Mouse (Mus musculus) limb, embryonic 13.5 days (tissue): ENCODE data around the gene Gm48551. TPM values are rescaled to one million over a fixed set of nuclear protein-coding genes. Genes with fewer than 3 reads are reported as not detected.

Experiments
- ATAC-seq: fragments of 200-750 bp; cut with Nextera tagmentation; 2 replicates; pipeline ENCODE4 v1.8.0; 2017; ENCODE audit warnings: low read depth, moderate number of reproducible peaks, moderate TSS enrichment; ENCODE audit not compliant: low FRiP score
- H3K27ac ChIP-seq: fragments of 300-500 bp; sonication (generic); 2 replicates; pipeline ENCODE4 v1.5.1; 2015; ENCODE audit warnings: inconsistent platforms, mild to moderate bottlenecking, moderate library complexity
- H3K27me3 ChIP-seq: fragments of 300-500 bp; sonication (generic); 2 replicates; pipeline ENCODE4 v1.6.1; 2015; ENCODE audit warnings: mild to moderate bottlenecking, inconsistent platforms
- H3K36me3 ChIP-seq: fragments of 300-500 bp; sonication (generic); 2 replicates; pipeline ENCODE4 v1.6.1; 2015; ENCODE audit warnings: inconsistent platforms, mild to moderate bottlenecking, moderate library complexity
- H3K4me1 ChIP-seq: fragments of 300-500 bp; sonication (generic); 2 replicates; pipeline ENCODE4 v1.6.1; 2015; ENCODE audit warnings: inconsistent platforms
- H3K4me2 ChIP-seq: fragments of 300-500 bp; sonication (generic); replicated peaks from 2 replicates; pipeline ENCODE4 v1.6.1; 2015; ENCODE audit warnings: inconsistent platforms, mild to moderate bottlenecking, moderate library complexity
- H3K4me3 ChIP-seq: fragments of 300-500 bp; sonication (generic); 2 replicates; pipeline ENCODE4 v1.5.1; 2015; ENCODE audit warnings: moderate library complexity, mild to moderate bottlenecking, inconsistent platforms
- H3K9ac ChIP-seq: fragments of 300-500 bp; sonication (generic); 2 replicates; pipeline ENCODE4 v1.6.1; 2015; ENCODE audit warnings: mild to moderate bottlenecking, inconsistent platforms
- H3K9me3 ChIP-seq: fragments of 300-500 bp; sonication (generic); 2 replicates; pipeline ENCODE4 v1.6.1; 2016; ENCODE audit warnings: inconsistent platforms
- WGBS: fragments of 180-500 bp; shearing (Covaris S2); methylation state at CpG from one replicate; pipeline ENCODE4 v1.1.7; 2015; 5-methylcytosine and 5-hydroxymethylcytosine counted together
- microRNA-seq: library from miRNA; unstranded; fragments of <30 nt; microRNA quantifications from one replicate; pipeline ENCODE4, GENCODE M21; 2016
- polyA plus RNA-seq: library from polyadenylated mRNA; unstranded; fragments of >200 nt; fragmentation: Nextera tagmentation; extraction: Ambion mirVana; gene quantifications from 2 replicates; pipeline ENCODE4 v1.2.1, GENCODE M21; 2015

The Gm48551 gene
- polyA plus RNA-seq, 1 experiment from 2014 or later = 4.0 TPM

- H3K36me3 ChIP-seq = no peaks in the 10 kb centered on the region
- peak overlapping the region; percentile 86 for H3K27ac ChIP-seq
- peak overlapping the region; percentile 83 for H3K9ac ChIP-seq
- peak; percentile 14 for ATAC-seq
- H3K27me3 ChIP-seq = peaks cover 32% of the 10 kb centered on the region
- 2% methylated on average over 36 of the region's 70 CpGs for WGBS
- H3K9me3 ChIP-seq = no peaks in the 10 kb centered on the region
- peak overlapping the region; percentile 92 for H3K4me2 ChIP-seq
- H3K4me3 ChIP-seq = peak overlapping the region; percentile 74
- H3K4me1 ChIP-seq = peaks cover 38% of the 10 kb centered on the region
These were observed 46.7 kb downstream of the Gm48551 start for GRCm38 (mm10) chr10:81430831-81431525.

DNA sequence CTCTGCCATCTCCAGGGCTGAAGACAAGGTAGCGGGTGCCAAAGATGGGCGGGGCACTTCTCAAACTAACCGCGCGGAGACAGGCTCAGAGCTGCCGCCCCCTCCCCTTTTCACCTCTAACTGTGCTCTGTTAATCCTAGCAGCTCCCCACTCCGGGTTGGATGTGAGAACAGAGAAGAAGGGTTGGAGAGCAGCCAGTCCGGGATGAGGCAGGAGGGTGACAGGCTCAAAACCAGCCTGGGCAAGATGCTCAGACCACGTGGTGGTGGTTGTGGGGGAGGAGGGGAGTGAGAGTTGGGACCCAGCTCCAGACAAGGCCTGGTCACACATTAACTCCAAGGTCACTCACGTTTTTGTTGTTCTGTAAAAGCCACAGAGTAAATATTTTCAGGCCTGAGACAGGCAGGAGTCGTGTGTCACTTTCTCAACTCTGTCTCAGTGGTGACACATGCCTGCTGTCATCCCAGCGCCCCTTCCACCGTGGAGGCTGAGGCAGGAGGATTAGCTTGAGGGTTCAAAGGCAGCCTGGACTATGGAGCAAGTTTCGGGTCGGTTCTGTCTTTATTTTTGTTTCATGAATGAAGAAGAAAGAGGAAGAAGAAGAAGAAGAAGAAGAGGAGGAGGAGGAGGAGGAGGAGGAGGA is 47.4 kb downstream of the Gm48551 start:
- no peak for ATAC-seq
- H3K4me2 ChIP-seq = peak overlapping the region; percentile 92
- H3K27me3 ChIP-seq = peaks cover 31% of the 10 kb centered on the region
- H3K9ac ChIP-seq = 0 out of 2 replicates have a peak overlapping the region, but pooled peaks have one; percentile 83
- peak overlapping the region; percentile 74 for H3K4me3 ChIP-seq
- no peaks in the 10 kb centered on the region for H3K9me3 ChIP-seq
- H3K4me1 ChIP-seq = peaks cover 33% of the 10 kb centered on the region
- H3K36me3 ChIP-seq = no peaks in the 10 kb centered on the region
- 19% methylated on average over 15 of the region's 15 CpGs for WGBS
- no peak overlapping the region; the same call in 1 of the 2 replicates for H3K27ac ChIP-seq

DNA sequence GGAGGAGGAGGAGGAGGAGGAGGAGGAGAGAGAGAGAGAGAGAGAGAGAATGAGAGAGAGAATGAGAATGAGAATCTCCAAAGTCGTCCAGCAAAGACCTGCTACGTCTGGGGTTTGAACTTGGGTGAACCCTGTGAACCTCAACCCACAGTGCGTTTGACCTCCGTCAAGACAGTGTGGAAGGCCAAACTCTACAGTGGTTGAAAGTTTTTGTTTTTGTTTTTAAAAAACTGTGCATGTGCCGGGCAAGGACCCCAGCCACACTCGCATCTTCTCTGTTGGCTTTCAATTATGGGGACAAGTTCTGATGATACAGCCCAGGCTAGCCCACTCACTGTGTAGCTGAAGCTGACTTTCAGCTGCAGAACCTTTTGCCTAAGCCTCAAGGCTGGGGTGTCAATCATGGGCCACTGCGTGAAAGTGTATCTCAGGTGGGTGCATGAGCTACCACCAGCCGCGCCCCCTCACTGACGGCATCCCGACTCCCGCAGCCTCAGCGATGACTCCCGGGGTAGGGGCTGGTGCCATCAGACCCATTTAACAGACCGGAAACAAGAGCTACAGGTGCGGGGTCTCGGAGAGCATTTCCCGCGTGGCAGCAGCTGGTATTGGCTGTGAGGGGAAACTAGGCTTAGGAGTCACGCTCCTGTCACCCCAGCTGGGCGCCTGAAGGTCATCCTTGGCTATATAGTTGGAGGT is 48.1 kb downstream of the Gm48551 start:
- no peak for ATAC-seq
- Histone ChIP-seq H3K9ac (no peak overlapping the region), H3K4me1 (peaks cover 28% of the 10 kb centered on the region), H3K4me2 (peak overlapping the region; percentile 61), H3K36me3 (no peaks in the 10 kb centered on the region), H3K27me3 (peaks cover 29% of the 10 kb centered on the region), H3K4me3 (peak overlapping the region; percentile 20; the same call in 1 of the 2 replicates), H3K27ac (no peak overlapping the region), H3K9me3 (no peaks in the 10 kb centered on the region)
- WGBS = 66% methylated on average over 21 of the region's 21 CpGs

DNA sequence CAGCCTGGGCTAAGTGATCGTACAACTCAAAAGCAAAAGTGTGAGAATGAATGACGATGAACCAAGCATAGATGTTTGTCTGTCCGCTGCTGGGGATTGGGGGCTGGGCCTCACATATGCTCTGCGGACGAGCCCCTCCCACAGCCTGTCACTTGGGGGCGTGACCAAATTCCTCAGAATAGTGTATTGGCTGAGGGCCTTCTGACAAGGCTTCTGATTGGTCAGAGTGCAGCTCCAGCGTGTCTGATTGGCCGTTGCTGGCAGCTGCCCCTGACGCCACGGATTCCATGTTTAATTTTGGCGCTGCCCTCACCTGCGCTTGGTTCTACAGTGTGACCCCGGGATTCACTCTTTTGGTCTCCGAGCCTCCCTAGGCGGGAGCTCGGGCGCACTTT is 48.6 kb downstream of the Gm48551 start:
- 6% methylated on average over 17 of the region's 17 CpGs for WGBS
- ATAC-seq = peak; percentile 78
- Histone ChIP-seq H3K4me1 (peaks cover 26% of the 10 kb centered on the region), H3K4me3 (peak overlapping the region; percentile 32), H3K9ac (0 out of 2 replicates have a peak overlapping the region, but pooled peaks have one; percentile 5), H3K27ac (no peak overlapping the region), H3K9me3 (no peaks in the 10 kb centered on the region), H3K36me3 (no peaks in the 10 kb centered on the region), H3K27me3 (peaks cover 24% of the 10 kb centered on the region), H3K4me2 (peak overlapping the region; percentile 61)

- no peak for ATAC-seq
- 79% methylated on average over 26 of the region's 26 CpGs for WGBS
- no peak overlapping the region for H3K27ac ChIP-seq
- peak overlapping the region; percentile 61 for H3K4me2 ChIP-seq
- H3K9me3 ChIP-seq = no peaks in the 10 kb centered on the region
- H3K4me1 ChIP-seq = peaks cover 26% of the 10 kb centered on the region
- H3K36me3 ChIP-seq = no peaks in the 10 kb centered on the region
- H3K4me3 ChIP-seq = no peak overlapping the region
- peaks cover 15% of the 10 kb centered on the region; the same call in 1 of the 2 replicates for H3K27me3 ChIP-seq
- no peak overlapping the region for H3K9ac ChIP-seq
These were observed 49.4 kb downstream of the Gm48551 start for GRCm38 (mm10) chr10:81433541-81434289.

DNA sequence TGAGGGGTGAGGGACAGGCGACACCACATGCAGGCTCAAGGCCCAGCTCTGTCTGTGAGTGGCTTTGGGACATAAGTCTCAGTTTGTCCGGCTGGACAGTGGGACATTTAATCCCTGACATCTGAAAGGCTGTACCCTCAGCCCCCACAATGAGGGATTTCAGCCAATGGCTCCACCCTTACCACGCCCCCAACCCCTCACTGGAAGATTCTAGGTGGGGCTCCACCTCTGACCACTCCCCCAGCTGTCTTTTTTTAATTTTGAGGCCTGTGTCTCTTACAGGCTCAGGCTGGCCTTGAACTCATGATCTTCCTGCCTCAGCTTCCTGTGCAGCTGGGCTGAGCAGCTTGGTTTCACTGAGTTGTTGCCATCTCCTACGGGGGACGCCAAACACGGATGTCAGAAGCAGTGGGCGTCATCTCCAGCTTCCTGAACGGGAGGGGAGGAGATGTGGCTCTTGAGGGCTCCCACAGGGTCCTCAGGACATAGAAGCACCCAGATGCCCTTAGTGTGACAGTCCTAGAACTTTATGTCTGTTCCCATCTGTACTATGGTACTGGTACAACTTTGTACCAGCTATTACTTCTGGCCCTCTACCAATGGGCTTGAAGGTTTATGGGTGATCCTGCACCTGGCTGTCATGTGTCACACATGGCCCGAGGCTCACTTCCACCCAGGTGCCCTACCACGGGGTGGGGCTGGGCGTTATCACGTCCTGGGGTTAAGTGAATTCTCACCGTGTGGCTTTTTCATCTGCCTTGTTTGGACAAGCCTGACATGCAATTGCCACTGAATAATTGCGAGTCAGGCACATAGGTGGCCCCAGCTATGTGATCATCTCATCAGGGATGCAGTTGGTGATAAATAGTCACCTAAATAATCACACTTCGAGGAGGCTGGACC is 50.3 kb downstream of the Gm48551 start:
- ATAC-seq = no peak
- WGBS = 56% methylated on average over 15 of the region's 15 CpGs
- H3K36me3 ChIP-seq = no peaks in the 10 kb centered on the region
- no peak overlapping the region for H3K27ac ChIP-seq
- H3K4me2 ChIP-seq = no peak overlapping the region
- H3K4me1 ChIP-seq = peaks cover 24% of the 10 kb centered on the region
- H3K9me3 ChIP-seq = no peaks in the 10 kb centered on the region
- H3K27me3 ChIP-seq = peaks cover 10% of the 10 kb centered on the region; the same call in 1 of the 2 replicates
- no peak overlapping the region for H3K9ac ChIP-seq
- H3K4me3 ChIP-seq = no peak overlapping the region

DNA sequence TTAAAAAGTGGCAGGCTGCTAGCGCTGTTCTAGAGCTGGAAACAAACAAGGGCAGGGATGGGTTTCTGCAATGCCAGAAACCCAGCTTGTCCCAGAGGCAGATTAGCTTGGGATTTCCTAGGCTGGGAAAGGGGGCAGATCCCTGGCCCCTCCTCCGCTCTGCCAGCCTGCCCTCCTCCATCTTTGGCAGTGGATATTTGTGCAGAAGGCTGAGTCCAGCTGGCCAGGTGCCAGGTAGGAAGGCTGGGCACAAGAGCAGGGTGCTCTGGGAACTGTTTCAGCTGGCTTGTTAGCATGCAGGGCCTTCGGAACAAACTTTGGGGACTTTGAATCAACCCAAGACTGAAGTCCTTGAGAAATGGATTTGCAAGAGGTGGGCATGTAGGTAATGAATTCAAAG is 51.2 kb downstream of the Gm48551 start:
- Histone ChIP-seq H3K9ac (peak overlapping the region; percentile 13; the same call in 1 of the 2 replicates), H3K9me3 (no peaks in the 10 kb centered on the region), H3K4me2 (no peak overlapping the region), H3K27ac (no peak overlapping the region), H3K36me3 (no peaks in the 10 kb centered on the region), H3K4me1 (peaks cover 22% of the 10 kb centered on the region), H3K4me3 (no peak overlapping the region), H3K27me3 (peaks cover 10% of the 10 kb centered on the region; the same call in 1 of the 2 replicates)
- ATAC-seq = no peak
- 77% methylated on average over 3 of the region's 3 CpGs for WGBS

DNA sequence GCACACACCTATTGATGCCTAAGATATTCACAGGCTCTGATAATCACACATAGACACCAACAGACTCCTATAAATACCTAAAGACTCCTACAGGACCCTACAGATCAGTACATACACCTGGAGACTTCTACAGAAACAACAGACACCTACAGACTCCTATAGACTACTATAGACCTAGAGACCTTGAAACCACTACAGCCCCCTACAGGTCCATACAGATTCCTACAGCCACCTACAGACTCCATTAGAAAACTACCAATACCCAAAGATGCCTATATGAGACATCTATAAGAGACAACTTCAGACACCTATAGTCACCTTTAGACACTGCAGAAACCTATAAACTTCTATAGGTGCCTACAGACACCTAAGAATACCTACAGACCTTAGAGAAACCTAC is 56.8 kb downstream of the Gm48551 start:
- Histone ChIP-seq H3K9me3 (no peaks in the 10 kb centered on the region), H3K4me3 (no peak overlapping the region), H3K27me3 (peaks cover 9% of the 10 kb centered on the region; the same call in 1 of the 2 replicates), H3K9ac (no peak overlapping the region), H3K36me3 (no peaks in the 10 kb centered on the region), H3K4me1 (no peaks in the 10 kb centered on the region), H3K27ac (no peak overlapping the region), H3K4me2 (no peak overlapping the region)
- no peak; the same call in 1 of the 2 replicates for ATAC-seq

Small RNA genes within 50 kb of the gene (microRNA-seq; reads per million reads assigned to microRNA genes)
- not detected for gene Mir1191b
- gene Mir6913 = not detected

Other genes with a start within 250 kb of the Gm48551 start
- gene Zbtb7a, start 249.2 kb upstream of the Gm48551 start, polyA plus RNA-seq = 22.5 and 22.6 TPM in 2 replicates
- 62.2 and 62.3 TPM in 2 replicates for gene Pias4, start 216.5 kb upstream of the Gm48551 start, polyA plus RNA-seq
- gene Eef2, start 207.8 kb upstream of the Gm48551 start, polyA plus RNA-seq = 577 and 592 TPM in 2 replicates
- gene Dapk3, start 201.5 kb upstream of the Gm48551 start, polyA plus RNA-seq = 53.4 and 53.7 TPM in 2 replicates
- gene 4930442H23Rik, start 200.6 kb upstream of the Gm48551 start, polyA plus RNA-seq = not detected in 2 replicates
- 0.18 and 0.26 TPM in 2 replicates for gene Nmrk2, start 182.4 kb upstream of the Gm48551 start, polyA plus RNA-seq
- gene Atcay, start 153.6 kb upstream of the Gm48551 start, polyA plus RNA-seq = 0.20 and 0.43 TPM in 2 replicates
- 11.5 and 11.6 TPM in 2 replicates for gene Zfr2, start 151.3 kb upstream of the Gm48551 start, polyA plus RNA-seq
- 4.7 and 5.4 TPM in 2 replicates for gene Matk, start 131.5 kb upstream of the Gm48551 start, polyA plus RNA-seq
- gene Mrpl54, start 117.5 kb upstream of the Gm48551 start, polyA plus RNA-seq = 206 and 213 TPM in 2 replicates
- gene Apba3, start 117.5 kb upstream of the Gm48551 start, polyA plus RNA-seq = 63.3 and 63.5 TPM in 2 replicates
- gene Tjp3, start 92.9 kb upstream of the Gm48551 start, polyA plus RNA-seq = 2.6 and 2.9 TPM in 2 replicates
- 51.5 and 58.5 TPM in 2 replicates for gene Pip5k1c, start 91.5 kb upstream of the Gm48551 start, polyA plus RNA-seq
- 41.8 and 42.3 TPM in 2 replicates for gene Cactin, start 63.4 kb upstream of the Gm48551 start, polyA plus RNA-seq
- gene Tbxa2r, start 55.7 kb upstream of the Gm48551 start, polyA plus RNA-seq = 5.2 and 7.8 TPM in 2 replicates
- 0.06 TPM in 1 of 2 replicates, not detected in the other for gene Gipc3, start 41.2 kb upstream of the Gm48551 start, polyA plus RNA-seq
- gene Hmg20b, start 34.0 kb upstream of the Gm48551 start, polyA plus RNA-seq = 106 and 109 TPM in 2 replicates
- gene Mfsd12, start 27.0 kb upstream of the Gm48551 start, polyA plus RNA-seq = 12.2 and 13.6 TPM in 2 replicates
- 0.97 and 1.0 TPM in 2 replicates for gene 4930404N11Rik, start 18.6 kb upstream of the Gm48551 start, polyA plus RNA-seq
- 111 and 112 TPM in 2 replicates for gene Fzr1, start 6.0 kb upstream of the Gm48551 start, polyA plus RNA-seq
- gene Dohh, start within 50 bp of the Gm48551 start, polyA plus RNA-seq = 72.7 and 79.4 TPM in 2 replicates
- 1.7 and 1.9 TPM in 2 replicates for gene Gm48552, start 4.5 kb downstream of the Gm48551 start, polyA plus RNA-seq
- 4.2 and 4.7 TPM in 2 replicates for gene Smim24, start 8.6 kb downstream of the Gm48551 start, polyA plus RNA-seq
- gene Nfic, start 71.2 kb downstream of the Gm48551 start, polyA plus RNA-seq = 77.2 and 82.8 TPM in 2 replicates
- gene Celf5, start 98.2 kb downstream of the Gm48551 start, polyA plus RNA-seq = 1.6 TPM in 2 replicates
- gene Ncln, start 111.9 kb downstream of the Gm48551 start, polyA plus RNA-seq = 98.0 and 102 TPM in 2 replicates
- gene S1pr4, start 115.7 kb downstream of the Gm48551 start, polyA plus RNA-seq = 0.28 and 0.53 TPM in 2 replicates
- 1.6 and 1.9 TPM in 2 replicates for gene Gna15, start 139.8 kb downstream of the Gm48551 start, polyA plus RNA-seq
- 89.8 and 89.9 TPM in 2 replicates for gene Gna11, start 160.7 kb downstream of the Gm48551 start, polyA plus RNA-seq
- 477 and 492 TPM in 2 replicates for gene Aes, start 175.0 kb downstream of the Gm48551 start, polyA plus RNA-seq
- gene Tle2, start 190.1 kb downstream of the Gm48551 start, polyA plus RNA-seq = 68.8 and 69.8 TPM in 2 replicates
- 13.8 and 18.4 TPM in 2 replicates for gene Tle6, start 216.6 kb downstream of the Gm48551 start, polyA plus RNA-seq
- 1.3 and 1.5 TPM in 2 replicates for gene BC025920, start 221.8 kb downstream of the Gm48551 start, polyA plus RNA-seq
- gene Sirt6, start 243.3 kb downstream of the Gm48551 start, polyA plus RNA-seq = 60.3 and 61.9 TPM in 2 replicates
- gene Ankrd24, start 244.1 kb downstream of the Gm48551 start, polyA plus RNA-seq = 11.6 and 12.1 TPM in 2 replicates